Mouse (Mus musculus): ENCODE measurements at regions not wholly inside any gene's neighbourhood (a gene's known extent, or its start where the extent isn't known, plus 50 kb on each side); places are given as distances from the start of the nearest gene placed in this dataset.
"Not testable (repeated sequence)": the region's sequence is repeated elsewhere in the genome, so short reads cannot be mapped to it uniquely, and the experiment has no call there.

- not testable (repeated sequence) for DNase-seq (ENCODE audit: low spot score in 2 of 2)
Observed at GRCm38 (mm10) chr14:53345568-53345967, 850.0 kb upstream of the Olfr1507 start.

DNA sequence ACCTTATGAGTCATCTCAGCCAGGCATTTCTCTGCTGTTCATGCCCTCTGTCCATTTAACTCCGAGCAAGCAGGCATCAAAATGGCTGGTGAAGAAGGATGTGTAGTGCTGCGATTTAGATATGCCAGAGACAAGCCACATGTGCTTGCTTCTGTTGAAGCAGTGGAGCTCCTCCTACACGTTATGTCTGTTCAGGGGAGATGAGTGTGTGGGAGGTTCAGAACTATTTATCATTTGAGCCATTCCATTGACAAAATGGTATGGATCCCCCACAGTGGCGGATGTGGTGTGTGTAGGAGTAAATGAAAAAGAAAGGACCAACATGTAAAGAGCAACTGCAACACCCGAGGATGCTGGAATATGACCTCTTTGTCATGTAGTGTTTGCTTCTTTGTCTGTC is 848.3 kb upstream of the Olfr1507 start:
- not testable (repeated sequence) for DNase-seq (ENCODE audit: low spot score in 2 of 2)

GRCm38 (mm10) chr14:53339167-53339566 is 843.6 kb upstream of the Olfr1507 start:
- not testable (repeated sequence) for DNase-seq (ENCODE audit: low spot score in 2 of 2)

GRCm38 (mm10) chr14:53337446-53337845 is 841.9 kb upstream of the Olfr1507 start:
- DNase-seq (ENCODE audit: low spot score in 2 of 2), result not testable (repeated sequence)

DNA sequence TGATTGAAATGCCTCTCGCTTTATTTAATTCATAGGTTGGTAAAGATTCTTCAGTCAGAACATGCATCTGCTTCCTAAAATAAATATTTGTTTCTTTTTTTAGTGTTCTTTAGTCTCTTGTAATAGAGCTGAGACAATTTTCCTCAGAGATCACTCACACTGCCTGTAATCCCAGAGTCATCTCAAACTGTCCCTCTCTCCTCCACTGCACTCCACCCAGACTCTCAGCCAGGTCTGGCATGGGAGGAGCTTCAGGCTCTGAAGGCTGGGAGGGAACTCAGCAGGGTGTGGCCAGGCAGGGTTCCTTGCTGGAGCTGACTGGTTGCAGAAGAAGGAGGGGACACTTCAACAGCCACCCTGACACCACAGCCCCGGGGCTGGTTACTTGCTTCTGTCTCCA is 841.2 kb upstream of the Olfr1507 start:
- DNase-seq (ENCODE audit: low spot score in 2 of 2), result not testable (repeated sequence)

DNA sequence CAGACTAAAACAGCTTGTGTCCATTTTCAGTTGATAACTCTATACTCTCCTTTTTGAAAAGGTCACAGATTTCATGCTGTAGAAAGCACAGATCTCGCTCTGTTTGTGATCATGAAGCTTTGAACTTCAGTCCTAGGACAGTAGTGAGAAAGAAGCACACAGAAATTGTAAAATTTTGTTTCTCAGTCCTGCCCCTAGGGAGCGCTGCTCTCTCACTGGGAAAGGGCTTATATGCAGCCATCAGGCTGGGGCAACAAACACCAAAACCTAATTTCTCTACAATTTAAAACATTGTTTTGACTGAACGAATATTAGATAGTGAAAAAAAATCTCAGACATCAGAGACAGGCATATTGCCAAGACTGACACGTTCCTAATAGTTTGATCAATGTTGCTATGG is 838.9 kb upstream of the Olfr1507 start:
- DNase-seq (ENCODE audit: low spot score in 2 of 2), result not testable (repeated sequence)

DNA sequence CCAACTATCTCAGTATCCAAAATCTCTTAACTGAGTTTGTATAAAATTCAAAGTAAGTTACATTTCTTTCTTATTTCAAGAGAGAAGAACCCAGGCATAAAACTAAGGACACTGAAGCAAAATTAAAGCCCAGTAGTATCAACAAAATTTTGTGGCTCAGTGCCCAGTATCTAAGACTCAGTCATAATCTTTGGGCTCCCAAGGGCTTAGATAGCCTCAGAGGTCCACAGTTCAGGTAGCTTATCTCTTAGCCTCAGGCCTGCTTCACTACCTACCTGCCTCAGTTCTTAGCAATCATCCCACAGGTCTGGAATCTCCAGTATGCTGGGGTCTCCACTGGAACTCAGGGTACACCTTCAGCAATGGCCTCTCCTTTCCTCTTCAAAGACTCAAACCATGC is 835.6 kb upstream of the Olfr1507 start:
- not testable (repeated sequence) for DNase-seq (ENCODE audit: low spot score in 2 of 2)

- not testable (repeated sequence) for DNase-seq (ENCODE audit: low spot score in 2 of 2)
Observed at GRCm38 (mm10) chr14:53324367-53324766, 828.8 kb upstream of the Olfr1507 start.

DNA sequence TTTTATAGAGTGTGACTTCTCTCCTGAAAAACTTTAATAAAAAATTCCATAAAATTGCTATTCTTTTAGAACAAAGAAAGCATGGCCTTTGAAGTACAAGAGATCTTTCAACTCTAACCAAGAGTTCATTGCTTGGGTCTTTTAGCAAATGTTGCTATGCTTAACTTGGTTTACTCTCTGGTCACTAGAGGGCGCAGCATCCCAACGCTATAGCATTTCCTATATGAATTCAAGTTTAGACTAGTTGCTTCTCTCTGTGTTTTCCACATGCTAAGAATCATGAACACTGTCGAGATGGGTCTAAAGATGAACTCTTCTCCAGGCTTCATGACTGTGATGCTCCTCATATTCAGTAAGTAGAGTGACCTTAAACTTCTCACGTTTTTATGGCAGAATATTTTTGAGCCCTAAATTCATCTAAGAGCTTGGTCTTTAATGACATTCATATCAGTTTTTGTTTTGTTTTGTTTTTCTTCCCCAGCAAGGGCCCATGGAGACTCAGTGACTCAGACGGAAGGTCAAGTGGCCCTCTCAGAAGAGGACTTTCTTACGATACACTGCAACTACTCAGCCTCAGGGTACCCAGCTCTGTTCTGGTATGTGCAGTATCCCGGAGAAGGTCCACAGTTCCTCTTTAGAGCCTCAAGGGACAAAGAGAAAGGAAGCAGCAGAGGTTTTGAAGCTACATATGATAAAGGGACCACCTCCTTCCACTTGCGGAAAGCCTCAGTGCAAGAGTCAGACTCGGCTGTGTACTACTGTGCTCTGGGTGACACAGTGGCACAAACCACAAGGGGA is 823.2 kb upstream of the Olfr1507 start:
- DNase-seq (ENCODE audit: low spot score in 2 of 2), result not testable (repeated sequence)

GRCm38 (mm10) chr14:53312490-53312889 is 816.9 kb upstream of the Olfr1507 start:
- DNase-seq (ENCODE audit: low spot score in 2 of 2), result not testable (repeated sequence)

GRCm38 (mm10) chr14:53303179-53303578 is 807.6 kb upstream of the Olfr1507 start:
- DNase-seq (ENCODE audit: low spot score in 2 of 2), result not testable (repeated sequence)

- not testable (repeated sequence) for DNase-seq (ENCODE audit: low spot score in 2 of 2)
Observed at GRCm38 (mm10) chr14:53302491-53302829, 806.9 kb upstream of the Olfr1507 start.

DNA sequence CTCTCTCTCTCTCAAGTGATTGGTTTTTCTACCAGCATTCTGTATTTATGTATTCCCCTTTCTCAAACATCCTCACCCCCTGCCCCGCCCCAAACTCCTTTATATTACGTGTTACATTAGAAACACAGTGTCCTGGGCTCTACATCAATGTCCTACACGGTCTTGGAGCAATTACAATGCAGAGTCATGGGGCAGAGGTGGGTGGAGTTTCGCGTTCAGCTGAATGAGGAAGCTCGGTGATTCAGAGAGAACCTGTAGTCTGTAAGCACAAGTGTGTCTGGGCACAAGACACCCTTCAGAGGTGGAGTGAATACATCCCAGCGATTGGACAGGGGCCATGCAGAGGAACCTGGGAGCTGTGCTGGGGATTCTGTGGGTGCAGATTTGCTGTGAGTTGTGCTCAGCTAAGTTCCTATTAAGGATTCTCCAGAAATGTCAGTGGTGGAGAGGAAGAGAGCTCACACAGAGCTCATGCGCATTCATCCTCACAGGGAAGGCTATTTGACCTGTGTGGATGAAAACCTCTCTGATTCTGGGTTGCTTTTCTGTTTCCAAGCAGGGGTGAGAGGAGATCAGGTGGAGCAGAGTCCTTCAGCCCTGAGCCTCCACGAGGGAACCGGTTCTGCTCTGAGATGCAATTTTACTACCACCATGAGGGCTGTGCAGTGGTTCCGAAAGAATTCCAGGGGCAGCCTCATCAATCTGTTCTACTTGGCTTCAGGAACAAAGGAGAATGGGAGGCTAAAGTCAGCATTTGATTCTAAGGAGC is 806.4 kb upstream of the Olfr1507 start:
- not testable (repeated sequence) for DNase-seq (ENCODE audit: low spot score in 2 of 2)

GRCm38 (mm10) chr14:53301110-53301509 is 805.6 kb upstream of the Olfr1507 start:
- DNase-seq (ENCODE audit: low spot score in 2 of 2), result not testable (repeated sequence)

DNA sequence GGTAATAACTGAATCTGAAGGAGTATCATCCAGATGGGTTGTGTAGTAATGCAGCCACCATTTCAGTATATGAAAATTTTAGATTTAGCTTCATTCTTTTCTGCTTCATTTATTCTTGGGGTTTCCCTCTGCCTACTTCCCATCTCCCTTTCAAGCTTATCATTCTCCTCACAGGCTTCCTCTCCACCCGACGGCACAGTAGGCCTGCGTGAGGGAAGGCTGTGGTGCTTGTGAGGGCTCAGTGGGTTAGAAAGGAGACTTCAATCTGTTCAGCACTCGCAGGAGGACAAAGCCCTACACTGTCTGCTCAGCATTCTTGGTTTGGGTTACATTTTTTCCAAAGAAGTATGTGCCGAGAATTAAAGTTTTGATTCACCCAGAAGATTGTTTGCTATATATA is 804.2 kb upstream of the Olfr1507 start:
- not testable (repeated sequence) for DNase-seq (ENCODE audit: low spot score in 2 of 2)

DNA sequence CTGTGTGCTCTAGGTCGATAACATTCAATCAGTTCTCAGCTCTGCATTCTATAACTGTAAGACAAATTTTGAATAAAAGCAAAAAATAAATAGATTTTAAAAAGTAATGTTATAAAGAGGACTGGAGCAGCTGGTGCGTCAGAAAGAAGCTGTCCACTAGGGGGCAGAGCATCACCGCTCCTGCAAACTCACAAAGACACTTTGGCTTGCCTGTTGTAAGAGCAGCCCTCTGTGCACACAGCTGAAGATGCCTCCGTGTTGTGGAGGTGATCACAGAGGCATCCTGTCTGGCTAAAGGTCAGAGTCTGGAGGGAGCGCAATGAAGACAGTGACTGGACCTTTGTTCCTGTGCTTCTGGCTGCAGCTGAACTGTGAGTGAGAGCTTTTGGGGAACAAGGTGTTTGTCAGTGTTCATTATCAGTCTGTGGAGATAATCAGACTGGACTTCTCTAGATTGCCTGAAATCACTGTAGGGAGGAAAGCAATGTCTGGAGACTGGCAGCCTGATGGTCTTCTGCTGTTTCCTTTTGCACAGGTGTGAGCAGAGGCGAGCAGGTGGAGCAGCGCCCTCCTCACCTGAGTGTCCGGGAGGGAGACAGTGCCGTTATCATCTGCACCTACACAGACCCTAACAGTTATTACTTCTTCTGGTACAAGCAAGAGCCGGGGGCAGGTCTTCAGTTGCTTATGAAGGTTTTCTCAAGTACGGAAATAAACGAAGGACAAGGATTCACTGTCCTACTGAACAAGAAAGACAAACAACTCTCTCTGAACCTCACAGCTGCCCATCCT is 788.0 kb upstream of the Olfr1507 start:
- not testable (repeated sequence) for DNase-seq (ENCODE audit: low spot score in 2 of 2)

GRCm38 (mm10) chr14:53273218-53273617 is 777.7 kb upstream of the Olfr1507 start:
- DNase-seq (ENCODE audit: low spot score in 2 of 2), result not testable (repeated sequence)

- not testable (repeated sequence) for DNase-seq (ENCODE audit: low spot score in 2 of 2)
Observed at GRCm38 (mm10) chr14:53267693-53268092, 772.1 kb upstream of the Olfr1507 start.

GRCm38 (mm10) chr14:53255962-53256361 is 760.4 kb upstream of the Olfr1507 start:
- DNase-seq (ENCODE audit: low spot score in 2 of 2), result not testable (repeated sequence)

GRCm38 (mm10) chr14:53253470-53253869 is 757.9 kb upstream of the Olfr1507 start:
- not testable (repeated sequence) for DNase-seq (ENCODE audit: low spot score in 2 of 2)

DNA sequence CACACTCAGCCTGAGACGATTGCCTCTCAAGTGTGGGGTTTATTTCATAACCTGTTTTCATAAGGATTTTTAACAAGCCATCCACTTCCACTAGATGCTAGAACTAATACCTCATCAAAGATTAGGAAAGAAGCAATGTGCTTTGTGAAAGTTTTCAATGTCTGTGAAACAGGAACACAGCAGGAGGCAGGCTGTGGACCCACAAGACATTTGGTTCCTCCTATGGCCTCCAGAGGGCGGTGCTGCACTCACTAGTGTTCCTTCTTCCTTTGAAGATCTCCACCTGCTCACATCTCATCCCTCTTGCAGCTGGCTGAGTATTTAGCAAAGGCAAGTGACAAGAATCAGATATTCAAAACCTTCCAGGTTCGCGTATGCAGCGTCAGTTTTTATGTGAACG is 735.6 kb upstream of the Olfr1507 start:
- DNase-seq (ENCODE audit: low spot score in 2 of 2), result not testable (repeated sequence)

Measured in gastrocnemius, postnatal 4 days (tissue).